Mouse (Mus musculus) 3T3-L1 (cell line): Measurements from ENCODE around the gene Rab8a.
"Not testable (repeated sequence)": the region's sequence is repeated elsewhere in the genome, so short reads cannot be mapped to it uniquely, and the experiment has no call there.

Experiments used
- DNase-seq: peaks from one replicate; pipeline ENCODE4 v3.0.0-alpha.2; 2015; ENCODE audit warnings: low read depth, low spot score

Rab8a gene

DNA sequence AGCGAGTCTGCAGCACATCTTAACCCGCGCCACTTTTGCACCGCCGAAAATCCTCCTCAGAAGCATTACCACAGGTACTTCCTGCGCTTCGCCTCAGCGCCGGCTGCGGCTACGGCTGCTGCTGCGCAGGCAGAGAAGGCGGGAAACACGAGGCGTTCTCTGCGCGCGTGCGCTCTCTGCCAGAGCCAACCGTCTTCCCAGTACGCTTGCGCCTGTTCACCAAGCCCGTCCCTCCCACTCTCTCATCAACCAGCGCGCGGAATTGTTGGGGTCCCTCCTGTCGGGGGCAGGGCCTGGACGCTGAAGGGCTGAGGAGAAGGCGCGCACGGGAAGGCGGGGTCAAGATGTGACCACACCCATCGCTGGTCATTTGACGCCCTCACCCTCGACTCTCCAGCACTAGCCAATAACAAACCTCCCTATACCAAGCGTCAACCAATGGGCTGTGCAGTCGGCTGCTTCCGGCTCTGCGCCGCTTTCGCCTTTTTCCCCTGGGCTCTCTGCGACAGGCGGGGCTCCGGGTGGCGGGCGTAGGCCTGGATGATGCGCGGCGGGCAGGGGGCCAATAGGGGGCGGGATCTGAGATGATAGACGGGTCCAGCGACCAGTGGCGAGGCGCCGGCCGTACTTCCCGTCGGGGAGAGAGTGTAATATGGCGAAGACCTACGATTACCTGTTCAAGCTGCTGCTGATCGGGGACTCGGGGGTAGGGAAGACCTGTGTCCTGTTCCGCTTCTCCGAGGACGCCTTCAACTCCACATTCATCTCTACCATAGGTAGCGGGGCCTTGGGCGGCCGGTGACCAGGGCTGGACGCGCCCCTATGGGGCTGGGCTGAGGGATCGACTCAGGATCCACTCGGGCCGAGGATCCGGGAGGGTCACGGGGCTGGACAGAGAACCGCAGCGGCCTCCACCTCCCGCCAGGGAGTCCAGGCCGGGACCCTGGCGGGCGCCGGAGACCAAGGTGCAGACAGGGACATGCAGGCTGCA is at the start of gene Rab8a:
Rab8a (plus strand) TSS at position 494 of the 991 bp plus-strand sequence.
- peak; percentile 99 for DNase-seq

DNA sequence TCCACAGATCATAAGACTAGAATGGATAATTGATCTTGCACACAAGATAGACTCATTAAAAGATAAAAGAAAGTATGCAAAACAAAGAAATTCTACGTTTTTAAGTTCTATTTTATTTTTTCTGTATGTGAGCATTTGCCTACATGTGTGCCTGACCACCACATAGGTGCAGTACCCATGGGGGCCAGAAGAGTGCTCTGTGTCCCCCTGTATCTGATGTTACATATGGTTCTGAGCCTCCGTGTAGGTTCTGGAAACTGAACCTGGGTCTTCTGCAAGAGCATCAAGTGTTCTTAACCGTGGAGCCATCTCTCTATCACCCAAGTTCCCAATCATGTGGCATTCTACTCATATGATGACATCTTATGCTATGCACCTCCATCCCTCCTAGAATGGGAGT is 48.5 kb upstream of the Rab8a start:
- DNase-seq: no peak

DNA sequence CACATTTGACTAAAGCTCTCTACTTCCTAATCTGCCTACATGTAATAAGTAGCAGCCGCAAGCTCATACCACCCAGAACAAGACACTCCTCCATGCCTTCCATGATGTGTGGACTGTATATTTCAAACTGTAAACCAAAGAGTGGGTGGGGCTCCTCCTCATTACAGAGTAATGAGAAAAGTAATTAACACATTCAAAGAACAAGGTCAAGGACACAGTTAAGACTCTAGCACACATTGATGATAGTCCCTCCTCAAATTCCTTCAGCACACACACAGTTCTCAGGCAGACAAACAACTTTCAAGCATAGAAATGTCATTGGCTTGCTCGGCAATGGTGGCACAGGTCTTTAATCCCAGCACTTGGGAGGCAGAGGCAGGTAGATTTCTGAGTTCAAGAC is 45.8 kb upstream of the Rab8a start:
- DNase-seq: no peak

- no peak for DNase-seq
Observed at GRCm38 (mm10) chr8:72118616-72119015, 42.4 kb upstream of the Rab8a start.

DNA sequence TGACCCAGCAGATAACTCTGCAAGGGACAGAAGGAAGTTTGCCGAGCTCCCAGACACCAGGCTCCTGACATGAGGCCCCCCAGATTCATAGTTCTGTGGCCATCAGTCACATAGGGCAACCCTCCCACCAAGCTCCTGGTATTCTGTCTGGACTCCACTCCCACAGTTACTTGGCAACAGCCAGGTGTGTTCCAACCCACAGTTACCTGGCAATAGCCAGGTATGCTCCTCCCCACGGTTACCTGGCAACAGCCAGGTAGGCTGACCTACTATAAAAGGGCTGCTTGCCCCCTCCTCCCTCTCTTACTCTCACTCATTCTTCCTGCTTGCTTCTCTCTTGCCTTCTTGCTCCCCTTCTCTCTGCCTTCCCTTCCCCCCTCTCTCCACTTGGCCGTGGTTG is 39.5 kb upstream of the Rab8a start:
- not testable (repeated sequence) for DNase-seq

- DNase-seq: no peak
Observed at GRCm38 (mm10) chr8:72121997-72122396, 39.0 kb upstream of the Rab8a start.

- no peak for DNase-seq
Observed at GRCm38 (mm10) chr8:72127834-72128233, 33.2 kb upstream of the Rab8a start.

GRCm38 (mm10) chr8:72131251-72131650 is 29.7 kb upstream of the Rab8a start:
- DNase-seq: no peak

- no peak for DNase-seq
Observed at GRCm38 (mm10) chr8:72131901-72132300, 29.1 kb upstream of the Rab8a start.

DNA sequence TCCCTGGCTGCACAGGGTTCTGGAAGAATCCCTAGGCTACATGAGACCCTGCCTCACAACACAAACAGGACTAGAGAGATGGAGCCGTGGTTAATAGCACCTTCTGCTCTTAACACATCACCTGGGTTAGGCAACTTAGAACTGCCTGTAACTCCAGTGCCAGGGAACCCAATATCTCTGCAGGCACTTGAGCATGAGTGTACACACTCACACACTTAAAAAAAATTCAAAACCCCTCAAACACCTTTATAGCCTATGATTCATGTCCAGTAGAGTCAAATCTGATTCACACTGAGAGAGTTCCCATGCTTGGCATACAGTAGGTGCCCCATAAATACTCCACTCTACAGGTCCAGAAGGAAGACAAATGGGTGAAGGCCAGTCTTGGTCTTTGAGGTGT is 28.6 kb upstream of the Rab8a start:
- DNase-seq: no peak

- peak; percentile 71 for DNase-seq
Observed at GRCm38 (mm10) chr8:72132891-72133290, 28.1 kb upstream of the Rab8a start.

- DNase-seq: no peak
Observed at GRCm38 (mm10) chr8:72133507-72133906, 27.5 kb upstream of the Rab8a start.

GRCm38 (mm10) chr8:72134756-72135445 is 26.1 kb upstream of the Rab8a start, which contains the start of gene Tpm4:
TSS of gene Tpm4 (plus strand) at chr8:72134975.
- peak; percentile 68 for DNase-seq

DNA sequence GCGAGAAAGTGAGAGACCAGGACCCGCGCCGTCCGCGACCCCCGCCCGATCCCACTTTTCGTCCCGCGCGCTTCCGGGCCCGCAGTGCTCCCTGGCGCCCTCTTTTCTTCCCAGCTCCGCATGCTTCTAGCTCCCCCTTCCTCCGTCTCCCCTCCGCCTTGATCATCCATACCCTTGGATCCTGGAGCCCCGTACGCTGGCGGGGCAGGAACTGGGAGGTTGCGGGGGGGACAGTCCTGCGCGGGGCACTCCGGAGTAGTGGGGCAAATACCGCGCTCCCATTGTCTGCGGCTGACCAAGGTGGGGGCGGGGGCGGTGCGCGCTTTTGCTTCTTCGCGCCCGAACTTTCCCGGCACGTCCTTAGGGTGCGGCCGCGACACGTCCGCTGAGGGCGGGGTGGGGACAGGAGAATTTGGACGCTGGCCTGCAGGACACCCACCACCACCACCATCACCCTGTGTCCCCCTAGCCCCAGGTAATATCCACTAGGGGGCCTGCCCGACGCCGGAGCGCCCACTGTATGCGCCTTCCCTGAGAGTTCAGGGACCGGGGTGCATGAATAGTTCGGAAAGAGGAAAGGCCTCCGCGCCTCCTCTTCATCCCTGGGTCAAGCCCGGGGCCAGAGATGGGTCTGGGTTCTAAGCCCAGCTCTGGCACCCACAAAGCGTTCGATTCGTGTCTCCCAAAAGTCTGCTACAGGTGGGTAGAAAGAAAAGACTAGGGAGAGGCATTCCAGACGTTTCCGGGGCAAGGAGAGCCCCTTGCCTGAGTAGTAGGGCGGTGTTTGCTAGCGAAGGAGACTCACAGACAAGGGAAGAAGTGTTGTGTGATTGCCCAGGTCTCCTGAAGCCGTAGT is 25.3 kb upstream of the Rab8a start:
- DNase-seq: peak; percentile 64

GRCm38 (mm10) chr8:72136302-72136978 is 24.6 kb upstream of the Rab8a start:
- DNase-seq: peak; percentile 99

DNA sequence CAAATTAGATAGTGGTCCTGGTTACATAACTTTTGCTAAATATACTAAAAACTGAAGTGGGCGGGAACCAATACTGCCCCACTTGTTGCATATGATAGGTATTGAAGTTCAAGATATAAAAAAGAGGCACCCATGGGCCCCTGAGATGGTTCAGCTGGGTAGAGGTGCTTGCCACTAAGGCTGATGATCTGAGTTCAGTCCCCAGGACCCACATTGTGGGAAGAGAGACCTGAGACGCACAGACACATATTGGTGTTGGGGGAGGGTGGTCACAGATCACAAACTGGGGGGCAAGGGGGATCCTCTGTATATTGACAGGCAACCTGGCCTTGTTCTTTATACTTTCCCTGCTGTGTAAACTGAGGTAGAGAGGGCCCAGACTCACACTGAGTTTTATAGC is 23.6 kb upstream of the Rab8a start:
- DNase-seq: no peak

DNA sequence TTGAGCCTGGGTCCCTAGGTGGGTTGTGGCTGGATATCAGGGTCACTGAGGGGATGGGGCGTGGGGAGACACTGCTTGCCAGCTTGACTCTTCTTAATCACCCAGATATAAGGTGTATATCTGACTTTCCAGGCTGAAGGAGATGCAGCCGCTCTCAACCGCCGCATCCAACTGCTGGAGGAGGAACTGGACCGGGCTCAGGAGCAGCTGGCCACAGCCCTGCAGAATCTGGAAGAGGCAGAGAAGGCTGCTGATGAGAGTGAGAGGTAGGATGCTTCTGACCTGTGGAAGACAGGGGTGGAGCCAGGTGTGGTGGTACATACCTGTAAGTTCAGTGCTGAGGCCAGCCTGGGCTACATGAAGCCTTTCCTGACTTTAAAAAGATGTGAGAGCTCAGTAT is 22.5 kb upstream of the Rab8a start:
- no peak for DNase-seq

GRCm38 (mm10) chr8:72143256-72143824 is 17.7 kb upstream of the Rab8a start:
- DNase-seq: no peak

- peak; percentile 78 for DNase-seq
Observed at GRCm38 (mm10) chr8:72144345-72144975, 16.5 kb upstream of the Rab8a start.

- DNase-seq: peak; percentile 71
Observed at GRCm38 (mm10) chr8:72145511-72145910, 15.5 kb upstream of the Rab8a start.
